Mouse (Mus musculus): ENCODE results near the gene Aox3.

GRCm38 (mm10) chr1:58080446-58080845, 32.5 kb upstream of the Aox3 start:
- TF ChIP-seq CTCF (IDR thresholded peaks at IDR 0.05; ENCODE audit: low read depth, low read length) = no peak
- TF ChIP-seq POLR2A (IDR thresholded peaks at IDR 0.05; ENCODE audit: borderline replicate concordance, low read depth, low read length) = no peak

Data from bone marrow macrophage, adult 2 months (primary cell).